Mouse (Mus musculus) layer of hippocampus, adult 18-20 months (tissue): ENCODE measurements around the gene Zfp189. TPM values are rescaled to one million over a fixed set of nuclear protein-coding genes. Genes with fewer than 3 reads are reported as not detected.
A peak's percentile ranks its signal among the peaks of the same experiment; 100 is the strongest.

ENCODE experiments used
- DNase-seq, 2 experiments: peaks; one replicate each; pipeline ENCODE4 v3.0.0; 2022; ENCODE audit warnings: low spot score in 2 of 2
- total RNA-seq, 2 experiments: library from RNA; stranded (reverse); gene quantifications; 2 replicates each; pipeline ENCODE4 v1.2.3; 2021

Gene Zfp189
- total RNA-seq, 2 experiments from 2014 or later = 30.1 to 37.3 TPM

GRCm38 (mm10) chr4:49535675-49536294 is 14.8 kb downstream of the Zfp189 start:
- DNase-seq = no peak

- no peak for DNase-seq
These were observed 15.7 kb downstream of the Zfp189 start for GRCm38 (mm10) chr4:49536671-49537070.

GRCm38 (mm10) chr4:49539665-49540064 is 18.7 kb downstream of the Zfp189 start:
- no peak for DNase-seq

- DNase-seq = no peak
These were observed 20.0 kb downstream of the Zfp189 start for GRCm38 (mm10) chr4:49540966-49541365.

GRCm38 (mm10) chr4:49546026-49546425 is 25.1 kb downstream of the Zfp189 start:
- no peak for DNase-seq

- DNase-seq = no peak
These were observed 26.0 kb downstream of the Zfp189 start for GRCm38 (mm10) chr4:49546873-49547543.

- no peak for DNase-seq
These were observed 26.7 kb downstream of the Zfp189 start for GRCm38 (mm10) chr4:49547544-49548219.

- DNase-seq = no peak
These were observed 28.4 kb downstream of the Zfp189 start, which contains the start of gene Aldob for GRCm38 (mm10) chr4:49549383-49549782. TSS of gene Aldob (minus strand) at chr4:49549546.

- no peak for DNase-seq
These were observed 32.4 kb downstream of the Zfp189 start for GRCm38 (mm10) chr4:49553380-49553779.

- no peak for DNase-seq
These were observed 36.4 kb downstream of the Zfp189 start for GRCm38 (mm10) chr4:49557375-49557774.

GRCm38 (mm10) chr4:49558181-49558580 is 37.2 kb downstream of the Zfp189 start:
- DNase-seq = no peak

- peak; percentile 9 to 52 for DNase-seq
These were observed 39.2 kb downstream of the Zfp189 start for GRCm38 (mm10) chr4:49559915-49560772.

- peak; percentile 46 to 93 for DNase-seq
These were observed 46.6 kb downstream of the Zfp189 start for GRCm38 (mm10) chr4:49567613-49568012.

GRCm38 (mm10) chr4:49572194-49572593 is 51.2 kb downstream of the Zfp189 start:
- no peak for DNase-seq

Other genes with a start within 250 kb of the Zfp189 start
- not detected for gene Acnat2, start 113.0 kb upstream of the Zfp189 start, total RNA-seq
- not detected for gene Acnat1, start 47.3 kb upstream of the Zfp189 start, total RNA-seq
- gene Baat, start 14.6 kb upstream of the Zfp189 start, total RNA-seq = under 1 TPM; 0.18 to 0.37 TPM
- 10 to 100 TPM; 32.9 to 33.6 TPM for gene Mrpl50, start 83 bp upstream of the Zfp189 start, total RNA-seq
- 1 to 10 TPM; 1.9 to 2.1 TPM for gene Aldob, start 28.4 kb downstream of the Zfp189 start, total RNA-seq
- gene Tmem246, start 76.7 kb downstream of the Zfp189 start, total RNA-seq = 10 to 100 TPM; 75.4 to 77.1 TPM
- gene Rnf20, start 110.8 kb downstream of the Zfp189 start, total RNA-seq = 10 to 100 TPM; 68.9 to 72.2 TPM
- under 1 TPM; 0.32 to 0.36 TPM for gene Ppp3r2, start 160.8 kb downstream of the Zfp189 start, total RNA-seq